Mouse (Mus musculus): ENCODE data around the gene Angptl2.
"Not testable (repeated sequence)": the region's sequence is repeated elsewhere in the genome, so short reads cannot be mapped to it uniquely, and the experiment has no call there.

The Angptl2 gene

GRCm38 (mm10) chr2:33203284-33203683 is 12.6 kb upstream of the Angptl2 start:
- DNase-seq, result no peak

DNA sequence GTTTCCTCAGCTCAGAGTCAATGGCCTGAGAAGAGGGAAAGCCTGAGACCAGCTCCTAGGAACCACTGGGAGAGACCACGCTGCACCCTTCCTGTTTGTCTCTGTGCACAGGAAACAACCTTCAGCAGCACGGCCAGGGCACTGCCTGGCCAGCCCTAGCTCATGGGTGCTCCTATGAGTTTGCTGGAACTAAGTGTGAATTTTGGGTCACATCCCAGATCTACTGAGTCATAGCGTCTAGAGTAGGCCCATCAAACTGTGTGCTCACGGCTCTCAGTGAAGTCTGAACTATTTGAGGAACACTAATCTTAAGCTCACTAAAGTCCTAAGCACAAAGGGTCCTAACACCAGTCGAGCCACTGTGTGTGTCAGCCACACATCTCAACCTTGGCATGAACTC is 10.9 kb upstream of the Angptl2 start:
- peak; percentile 34 for DNase-seq

- no peak for DNase-seq
These were observed 9.8 kb upstream of the Angptl2 start for GRCm38 (mm10) chr2:33205939-33206525.

DNA sequence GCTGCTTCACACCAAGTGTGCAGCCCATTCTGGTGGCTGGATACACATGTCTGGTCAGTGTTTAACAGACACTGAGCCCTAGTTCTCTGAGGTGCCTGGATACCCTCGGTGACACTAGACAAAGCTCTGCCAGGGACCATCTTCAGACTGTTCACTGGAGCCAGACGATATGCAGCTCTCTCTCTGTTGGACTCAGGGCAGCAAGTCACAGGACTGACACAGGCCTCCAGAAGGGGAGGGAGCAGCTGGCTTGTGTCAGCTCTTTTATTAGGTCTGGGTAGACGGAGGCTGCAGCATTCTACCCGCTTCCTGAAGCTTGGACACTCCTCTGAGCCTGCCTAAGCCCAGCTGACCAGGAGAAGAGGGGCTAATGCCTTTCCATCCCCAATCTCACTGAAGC is 8.8 kb upstream of the Angptl2 start:
- peak; percentile 35 for DNase-seq

DNA sequence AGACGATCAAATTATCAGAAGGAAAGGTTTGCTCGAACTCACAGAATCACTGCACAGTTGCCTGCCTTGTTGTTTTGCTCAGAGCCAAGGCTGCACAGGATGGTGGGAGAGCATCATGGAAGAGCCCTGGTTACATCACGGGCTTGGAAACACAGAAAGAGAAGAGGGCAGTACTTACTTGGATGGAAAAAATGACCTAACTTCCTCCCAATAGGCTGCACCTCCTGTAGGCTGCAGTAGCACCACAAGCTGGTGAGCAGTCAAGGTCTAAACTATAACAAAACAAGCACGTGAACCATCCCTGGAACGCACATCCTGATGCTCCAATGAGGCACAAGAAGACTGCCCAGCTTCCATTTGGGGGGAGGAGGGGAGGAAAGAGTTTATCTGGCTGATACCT is 7.7 kb upstream of the Angptl2 start:
- no peak for DNase-seq

- DNase-seq, result no peak
These were observed 5.0 kb upstream of the Angptl2 start for GRCm38 (mm10) chr2:33210841-33211240.

GRCm38 (mm10) chr2:33211263-33211662 is 4.6 kb upstream of the Angptl2 start:
- not testable (repeated sequence) for DNase-seq

GRCm38 (mm10) chr2:33215177-33215699 is 631 bp upstream of the Angptl2 start:
- no peak for DNase-seq

DNA sequence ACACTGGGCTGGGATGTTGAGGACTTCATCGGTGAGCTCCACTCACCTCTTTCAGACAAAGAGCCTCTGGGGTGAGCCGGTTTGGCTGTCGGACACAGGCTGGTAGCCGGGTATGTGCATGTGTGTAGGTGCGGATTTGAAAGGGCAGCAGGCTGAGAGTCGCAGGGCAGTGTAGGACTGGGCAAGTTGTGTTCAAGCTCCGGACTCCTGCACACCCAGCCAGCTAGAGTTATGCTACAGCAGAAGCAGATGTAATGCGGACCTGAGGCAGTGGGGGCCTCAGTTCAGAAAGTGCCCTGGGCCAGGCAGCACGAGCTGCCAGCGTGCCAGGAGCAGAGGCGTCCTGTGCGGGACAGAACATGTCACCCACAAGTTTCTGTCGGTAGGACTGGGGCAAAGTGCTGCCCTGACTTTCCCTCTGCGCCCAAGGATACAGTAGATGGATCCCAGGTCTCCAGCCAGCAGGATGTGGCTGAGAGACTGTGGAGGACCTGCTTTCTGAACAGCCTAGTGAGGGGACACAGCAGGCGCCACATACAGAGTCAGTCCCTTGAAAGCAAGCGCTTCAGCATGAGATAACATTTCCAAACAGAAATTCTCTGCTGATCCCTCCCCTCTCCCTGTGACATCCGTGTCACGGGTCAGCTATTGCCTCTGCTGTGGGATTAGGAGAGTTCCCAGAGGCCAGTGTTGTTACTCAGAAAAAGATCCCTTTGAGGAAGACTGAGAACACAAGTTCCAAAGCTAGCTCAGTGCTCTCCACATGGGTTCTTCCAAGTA is 966 bp downstream of the Angptl2 start:
- no peak for DNase-seq

- no peak for DNase-seq
These were observed 1.5 kb downstream of the Angptl2 start for GRCm38 (mm10) chr2:33217425-33217794.

DNA sequence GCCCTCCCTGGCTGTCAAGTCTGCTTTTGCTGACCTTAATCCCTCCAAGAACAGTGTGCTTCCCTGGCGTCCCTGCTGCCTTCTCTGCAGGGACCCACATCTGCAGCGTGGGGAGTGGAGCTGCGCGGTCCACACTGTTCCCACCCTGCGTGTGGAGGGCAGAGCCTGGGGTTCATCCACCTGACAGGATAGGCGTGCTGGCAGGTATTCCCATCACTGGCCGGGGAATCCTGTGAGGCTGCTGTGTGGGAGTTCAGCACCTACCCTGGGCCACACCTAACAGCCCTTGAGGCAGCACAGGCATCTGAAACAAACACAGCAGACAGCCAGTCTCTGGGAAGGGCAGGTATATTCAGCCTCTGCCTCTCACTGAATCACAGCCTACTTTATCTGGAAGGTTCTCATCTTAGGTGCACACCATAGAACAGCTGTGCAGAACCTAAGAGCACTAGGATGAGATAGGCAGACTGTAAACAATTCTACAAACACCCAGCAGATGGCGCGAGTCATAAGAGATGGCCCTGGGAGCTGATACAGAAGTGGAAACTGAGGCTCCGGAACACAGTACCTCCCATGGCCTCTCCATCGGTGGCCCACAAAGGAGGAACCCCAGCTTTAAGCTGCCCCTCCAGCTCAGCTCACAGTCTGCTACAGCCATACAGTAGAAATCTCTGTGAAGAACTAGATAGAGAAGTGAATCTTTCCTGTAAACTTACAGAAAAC is 3.2 kb downstream of the Angptl2 start:
- DNase-seq, result peak; percentile 61

- DNase-seq, result no peak
These were observed 3.8 kb downstream of the Angptl2 start for GRCm38 (mm10) chr2:33219637-33220036.

DNA sequence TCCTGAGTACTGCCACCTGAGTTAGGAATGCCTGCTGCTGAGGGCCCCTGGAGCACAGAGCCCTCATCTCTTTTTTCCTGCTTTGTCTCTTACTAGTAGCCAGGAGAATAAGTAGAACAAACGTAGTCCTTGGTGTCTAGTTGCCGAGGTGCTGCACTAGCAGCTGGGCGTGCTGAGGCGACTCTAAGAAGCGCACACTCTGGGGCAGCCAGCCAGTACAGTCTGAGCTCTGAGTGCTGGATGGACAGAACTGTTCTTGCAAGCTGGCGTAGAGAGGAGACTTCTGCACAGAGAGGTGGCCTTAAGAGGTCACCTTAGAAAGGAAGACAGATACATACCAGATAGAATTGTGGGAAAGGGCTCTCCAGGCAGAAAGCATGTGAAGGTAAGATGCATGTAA is 4.4 kb downstream of the Angptl2 start:
- DNase-seq, result peak; percentile 27

GRCm38 (mm10) chr2:33220674-33221338 is 4.9 kb downstream of the Angptl2 start:
- DNase-seq, result no peak

DNA sequence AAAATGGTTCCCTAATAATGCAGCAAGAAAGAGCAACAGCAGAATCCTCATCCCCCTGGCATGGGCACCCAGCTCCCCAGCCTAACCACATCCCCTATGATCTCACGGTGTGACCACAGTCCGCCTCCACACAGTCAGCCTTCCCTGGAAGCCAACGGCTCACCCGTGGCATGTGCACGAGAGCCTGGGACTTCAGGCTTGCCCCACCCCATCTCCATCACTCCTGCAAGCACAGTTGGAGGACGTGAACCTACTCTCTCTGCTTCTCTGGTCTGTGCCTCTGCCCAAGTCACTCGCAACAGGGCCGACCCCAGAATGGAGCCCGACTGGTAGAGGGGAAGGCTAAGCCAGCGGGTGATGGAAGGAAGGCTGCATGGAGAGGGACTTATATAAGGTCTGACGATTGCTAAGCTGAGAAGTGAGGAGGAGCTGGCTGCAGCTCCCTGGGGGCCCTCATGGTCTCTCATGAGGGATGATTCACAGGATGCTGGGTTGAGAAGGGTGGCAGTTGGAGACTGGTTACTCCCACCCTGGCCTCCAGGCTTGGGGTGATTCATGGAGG is 5.6 kb downstream of the Angptl2 start:
- no peak for DNase-seq

- DNase-seq, result no peak
These were observed 6.6 kb downstream of the Angptl2 start for GRCm38 (mm10) chr2:33222480-33222879.

DNA sequence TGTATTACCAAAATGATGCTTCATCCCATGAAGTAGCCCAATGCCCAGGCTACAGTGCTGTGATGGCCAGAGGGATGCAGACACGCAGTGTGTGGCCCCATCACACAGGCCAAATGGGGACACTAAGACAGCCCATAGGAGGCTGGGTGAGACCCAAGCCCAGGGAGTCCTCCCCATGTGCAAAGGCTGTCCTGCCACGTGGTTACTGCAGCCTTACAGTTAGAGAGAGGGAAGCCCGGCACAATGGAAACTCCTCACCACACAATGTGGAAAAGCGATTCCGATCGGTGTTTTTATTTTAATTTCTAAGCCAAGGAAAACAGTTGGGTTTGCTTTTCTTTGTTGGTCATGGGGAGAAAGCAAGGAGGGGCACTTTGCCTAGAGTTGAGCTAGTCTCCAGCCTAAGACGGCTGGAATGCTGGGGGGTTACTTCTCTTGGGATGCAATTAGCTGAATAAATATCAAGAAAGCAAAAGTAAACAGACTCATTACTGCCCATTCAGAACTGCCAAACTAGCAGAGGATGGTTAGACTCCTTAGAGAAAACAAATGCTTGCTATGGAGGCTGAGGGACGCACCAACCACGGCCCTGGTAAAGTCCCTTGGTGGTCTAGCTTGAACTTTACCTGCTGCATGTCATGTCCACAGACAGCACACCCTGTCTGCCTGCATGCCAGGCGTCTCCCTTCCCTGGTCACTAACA is 7.9 kb downstream of the Angptl2 start:
- DNase-seq, result no peak

- DNase-seq, result no peak
These were observed 10.1 kb downstream of the Angptl2 start for GRCm38 (mm10) chr2:33225921-33226320.

DNA sequence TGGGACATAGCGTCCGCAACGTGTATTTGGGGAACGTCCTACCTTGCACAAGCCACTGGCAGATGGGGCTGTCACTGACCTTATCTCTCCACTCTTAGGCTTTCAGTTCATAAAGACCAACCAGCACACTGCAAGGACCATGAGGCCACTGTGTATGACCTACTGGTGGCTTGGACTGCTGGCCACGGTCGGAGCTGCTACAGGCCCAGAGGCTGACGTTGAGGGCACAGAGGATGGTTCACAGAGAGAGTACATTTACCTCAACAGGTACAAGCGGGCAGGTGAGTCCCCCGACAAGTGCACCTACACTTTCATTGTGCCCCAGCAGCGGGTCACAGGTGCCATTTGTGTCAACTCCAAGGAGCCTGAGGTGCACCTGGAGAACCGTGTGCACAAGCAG is 12.2 kb downstream of the Angptl2 start:
- DNase-seq, result no peak

DNA sequence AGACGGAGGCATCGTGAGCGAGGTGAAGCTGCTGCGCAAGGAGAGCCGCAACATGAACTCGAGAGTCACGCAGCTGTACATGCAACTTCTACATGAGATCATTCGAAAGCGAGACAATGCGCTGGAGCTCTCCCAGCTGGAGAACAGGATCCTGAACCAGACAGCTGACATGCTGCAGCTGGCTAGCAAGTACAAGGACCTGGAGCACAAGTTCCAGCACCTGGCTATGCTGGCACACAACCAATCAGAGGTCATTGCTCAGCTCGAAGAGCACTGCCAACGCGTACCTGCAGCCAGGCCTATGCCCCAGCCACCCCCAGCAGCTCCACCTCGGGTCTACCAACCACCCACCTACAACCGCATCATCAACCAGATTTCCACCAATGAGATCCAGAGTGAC is 12.7 kb downstream of the Angptl2 start:
- DNase-seq, result no peak

DNA sequence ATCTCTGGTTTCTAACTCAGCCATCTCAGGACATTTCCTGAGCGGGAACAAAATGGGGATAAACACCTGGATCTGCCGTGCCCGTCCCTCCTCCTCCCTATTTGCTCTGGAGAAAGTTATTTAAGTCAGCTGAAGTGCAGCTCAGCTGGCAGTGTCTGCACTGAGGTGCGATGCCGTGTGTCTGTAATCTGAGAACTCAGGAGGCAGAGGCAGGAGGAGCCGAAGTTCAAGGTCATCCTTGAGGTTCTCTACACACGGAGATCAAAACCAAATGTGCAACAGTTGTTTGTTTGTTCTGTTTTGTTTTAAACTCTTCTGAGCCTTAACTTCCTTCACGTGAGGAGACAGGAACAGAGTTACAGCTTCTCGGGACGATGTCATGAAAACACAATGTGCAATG is 14.8 kb downstream of the Angptl2 start:
- no peak for DNase-seq

DNA sequence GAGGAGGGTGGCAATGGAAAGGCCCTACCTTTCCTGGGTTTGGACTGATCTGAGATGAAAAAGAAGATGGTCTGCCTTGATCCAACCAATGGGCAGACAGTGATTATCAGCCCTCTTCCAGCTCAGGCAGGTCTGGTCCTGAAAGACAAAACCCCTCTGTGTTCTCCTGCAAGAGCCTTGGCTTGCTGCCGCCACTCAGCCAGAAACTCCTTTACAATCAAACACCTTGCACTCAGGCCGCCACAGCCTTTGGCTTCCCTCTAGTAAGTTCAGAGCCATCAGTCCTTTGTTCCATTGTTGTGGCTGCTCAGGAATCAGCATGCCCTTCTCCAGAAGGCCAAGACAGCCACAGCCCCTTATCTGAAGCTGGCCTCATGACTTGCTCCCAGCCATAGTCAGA is 15.9 kb downstream of the Angptl2 start:
- no peak for DNase-seq
